Mouse (Mus musculus) stomach, embryonic 15.5 days (tissue): Measurements from ENCODE around the gene Gm43064. TPM values are rescaled to one million over a fixed set of nuclear protein-coding genes. Genes with fewer than 3 reads are reported as not detected.
A peak's percentile ranks its signal among the peaks of the same experiment; 100 is the strongest.
"Not testable (repeated sequence)": the region's sequence is repeated elsewhere in the genome, so short reads cannot be mapped to it uniquely, and the experiment has no call there.

Experiments
- ATAC-seq: fragments of 200-750 bp; cut with Nextera tagmentation; 2 replicates; pipeline ENCODE4 v1.8.0; 2017; ENCODE audit warnings: low read depth, moderate number of reproducible peaks, moderate TSS enrichment; ENCODE audit not compliant: insufficient read depth, low FRiP score
- H3K27ac ChIP-seq: fragments of 300-500 bp; sonication (generic); 2 replicates; pipeline ENCODE4 v1.5.1; 2015; ENCODE audit warnings: mild to moderate bottlenecking, inconsistent platforms
- H3K27me3 ChIP-seq: fragments of 300-500 bp; sonication (generic); replicated peaks from 2 replicates; pipeline ENCODE4 v1.6.1; 2015; ENCODE audit warnings: inconsistent platforms
- H3K36me3 ChIP-seq: fragments of 300-500 bp; sonication (generic); 2 replicates; pipeline ENCODE4 v1.6.1; 2015; ENCODE audit warnings: inconsistent platforms
- H3K4me1 ChIP-seq: fragments of 300-500 bp; sonication (generic); 2 replicates; pipeline ENCODE4 v1.6.1; 2015; ENCODE audit warnings: inconsistent platforms
- H3K4me2 ChIP-seq: fragments of 300-500 bp; sonication (generic); 2 replicates; pipeline ENCODE4 v1.6.1; 2015; ENCODE audit warnings: mild to moderate bottlenecking, inconsistent platforms
- H3K4me3 ChIP-seq: fragments of 300-500 bp; sonication (generic); replicated peaks from 2 replicates; pipeline ENCODE4 v1.5.1; 2015; ENCODE audit warnings: inconsistent platforms
- H3K9ac ChIP-seq: fragments of 300-500 bp; sonication (generic); 2 replicates; pipeline ENCODE4 v1.6.1; 2015; ENCODE audit warnings: inconsistent platforms
- H3K9me3 ChIP-seq: fragments of 300-500 bp; sonication (generic); 2 replicates; pipeline ENCODE4 v1.6.1; 2016; ENCODE audit warnings: inconsistent platforms
- WGBS: fragments of 180-500 bp; shearing (Covaris S2); methylation state at CpG from one replicate; pipeline ENCODE4 v1.1.7; 2015; 5-methylcytosine and 5-hydroxymethylcytosine counted together
- polyA plus RNA-seq: library from polyadenylated mRNA; unstranded; fragments of >200 nt; fragmentation: Nextera tagmentation; extraction: Ambion mirVana; gene quantifications from 2 replicates; pipeline ENCODE4 v1.2.1, GENCODE M21; 2015

The Gm43064 gene
- polyA plus RNA-seq, 1 experiment from 2014 or later: 0.19 TPM

DNA sequence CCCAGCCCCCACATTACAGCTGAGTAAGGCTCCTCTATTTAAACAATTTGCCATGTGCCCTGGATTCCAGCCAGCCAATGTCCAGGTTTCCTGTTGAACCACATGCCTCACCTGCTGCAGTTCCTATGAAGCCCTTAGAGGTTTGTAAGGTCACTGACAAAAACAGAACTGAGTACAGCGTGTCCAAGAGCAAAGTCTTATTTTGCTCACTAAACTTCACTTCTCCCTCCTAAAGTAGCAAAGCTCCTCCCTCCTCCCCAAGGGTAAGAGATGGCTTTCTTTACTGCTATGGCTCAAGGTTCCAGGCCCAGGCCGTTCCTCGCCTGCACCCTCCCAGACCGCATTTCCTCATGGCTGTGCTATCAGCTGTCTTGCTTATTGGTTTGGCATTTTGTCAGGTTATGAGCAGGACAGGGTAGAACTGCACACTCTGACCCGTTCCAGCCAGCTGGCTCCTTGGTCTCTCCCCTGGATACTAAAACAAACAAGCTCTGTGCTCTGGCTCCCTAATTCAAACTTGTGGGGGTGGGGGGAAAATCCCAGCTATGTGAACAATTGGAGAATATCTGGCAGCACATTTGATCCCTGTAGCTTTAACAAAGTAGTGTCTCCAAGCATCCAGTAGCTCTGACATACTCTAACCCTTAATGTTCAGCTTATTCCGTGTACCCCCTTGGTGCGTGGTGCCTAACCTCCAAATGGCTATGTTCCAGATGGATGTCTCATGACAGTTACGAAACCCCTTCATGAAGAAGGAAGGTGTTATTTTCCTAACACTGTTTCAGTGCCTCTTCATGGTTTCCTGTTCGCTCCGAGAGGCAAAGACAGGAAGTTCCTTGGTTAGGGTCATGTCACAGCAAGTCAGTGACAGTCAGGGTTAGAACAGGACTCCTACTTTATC is 7.5 kb upstream of the Gm43064 start:
- H3K27ac ChIP-seq: peak overlapping the region; percentile 81
- 52% methylated on average over 10 of the region's 10 CpGs for WGBS
- peak; percentile 82 for ATAC-seq
- no peaks in the 10 kb centered on the region for H3K9me3 ChIP-seq
- no peaks in the 10 kb centered on the region for H3K27me3 ChIP-seq
- peaks cover 22% of the 10 kb centered on the region for H3K36me3 ChIP-seq
- no peak overlapping the region for H3K4me3 ChIP-seq
- H3K9ac ChIP-seq: no peak overlapping the region
- peak overlapping the region; percentile 10; the same call in 1 of the 2 replicates for H3K4me2 ChIP-seq
- peaks cover 10% of the 10 kb centered on the region; the same call in 1 of the 2 replicates for H3K4me1 ChIP-seq

DNA sequence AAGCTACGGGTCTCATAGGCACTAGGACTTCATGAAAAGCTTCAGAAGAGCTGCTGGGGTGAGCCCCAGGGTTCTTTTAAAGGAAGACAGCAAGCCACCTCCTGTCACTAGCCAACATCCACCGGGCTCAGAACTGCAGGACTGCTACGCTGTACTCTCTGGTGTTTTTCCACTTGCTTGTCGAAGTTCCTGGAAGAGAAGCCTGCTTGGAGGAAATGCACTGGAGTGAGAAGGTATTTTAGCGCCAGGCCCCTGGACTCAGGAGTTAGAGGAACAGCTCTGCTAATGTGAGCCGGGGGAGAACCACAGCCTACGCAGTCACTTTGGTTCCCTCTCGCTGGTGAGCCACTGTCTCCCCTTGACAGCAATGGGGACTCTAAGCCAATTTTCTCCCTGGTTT is 6.5 kb upstream of the Gm43064 start:
- H3K9me3 ChIP-seq: no peaks in the 10 kb centered on the region
- no peak for ATAC-seq
- H3K36me3 ChIP-seq: peaks cover 24% of the 10 kb centered on the region
- no peak overlapping the region for H3K4me2 ChIP-seq
- no peak overlapping the region for H3K4me3 ChIP-seq
- no peak overlapping the region for H3K27ac ChIP-seq
- H3K4me1 ChIP-seq: peaks cover 10% of the 10 kb centered on the region; the same call in 1 of the 2 replicates
- H3K27me3 ChIP-seq: no peaks in the 10 kb centered on the region
- 78% methylated on average over 8 of the region's 8 CpGs for WGBS
- no peak overlapping the region for H3K9ac ChIP-seq

- peaks cover 10% of the 10 kb centered on the region; the same call in 1 of the 2 replicates for H3K4me1 ChIP-seq
- H3K27ac ChIP-seq: no peak overlapping the region
- no peak for ATAC-seq
- H3K36me3 ChIP-seq: peaks cover 24% of the 10 kb centered on the region
- H3K9me3 ChIP-seq: no peaks in the 10 kb centered on the region
- 91% methylated on average over 1 of the region's 1 CpGs for WGBS
- no peak overlapping the region for H3K4me2 ChIP-seq
- no peaks in the 10 kb centered on the region for H3K27me3 ChIP-seq
- no peak overlapping the region for H3K4me3 ChIP-seq
- H3K9ac ChIP-seq: no peak overlapping the region
Observed at GRCm38 (mm10) chr3:103805671-103806070, 3.7 kb upstream of the Gm43064 start.

DNA sequence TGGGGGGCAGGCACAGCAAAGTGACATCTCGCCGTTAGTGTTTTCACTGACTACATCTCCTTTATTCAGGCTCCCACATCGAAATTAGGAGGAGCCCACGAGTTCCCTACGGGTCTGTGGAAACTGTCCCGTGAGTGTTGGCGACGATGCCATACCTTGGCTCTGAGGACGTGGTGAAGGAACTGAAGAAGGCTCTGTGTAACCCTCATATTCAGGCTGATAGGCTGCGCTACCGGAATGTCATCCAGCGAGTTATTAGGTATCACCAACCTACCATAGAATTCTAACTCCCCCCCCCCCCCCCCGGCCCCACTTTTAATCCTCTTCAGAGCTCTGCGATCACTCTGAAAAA is 402 bp downstream of the Gm43064 start:
- peaks cover 11% of the 10 kb centered on the region for H3K36me3 ChIP-seq
- peak overlapping the region; percentile 66 for H3K4me2 ChIP-seq
- no peaks in the 10 kb centered on the region for H3K4me1 ChIP-seq
- peak overlapping the region; percentile 83 for H3K9ac ChIP-seq
- WGBS: 2% methylated on average over 14 of the region's 14 CpGs
- H3K9me3 ChIP-seq: no peaks in the 10 kb centered on the region
- peak overlapping the region; percentile 86 for H3K4me3 ChIP-seq
- peak overlapping the region; percentile 95 for H3K27ac ChIP-seq
- peak; percentile 33; the same call in 1 of the 2 replicates for ATAC-seq
- H3K27me3 ChIP-seq: no peaks in the 10 kb centered on the region

GRCm38 (mm10) chr3:103810967-103811366 is 1.6 kb downstream of the Gm43064 start:
- 83% methylated on average over 6 of the region's 6 CpGs for WGBS
- Histone ChIP-seq H3K27me3 (no peaks in the 10 kb centered on the region), H3K4me2 (no peak overlapping the region), H3K27ac (no peak overlapping the region), H3K4me3 (no peak overlapping the region), H3K36me3 (peaks cover 11% of the 10 kb centered on the region), H3K4me1 (no peaks in the 10 kb centered on the region), H3K9ac (no peak overlapping the region), H3K9me3 (no peaks in the 10 kb centered on the region)
- no peak for ATAC-seq

GRCm38 (mm10) chr3:103827548-103827947 is 18.2 kb downstream of the Gm43064 start:
- H3K27me3 ChIP-seq: no peaks in the 10 kb centered on the region
- no peaks in the 10 kb centered on the region for H3K36me3 ChIP-seq
- no peak for ATAC-seq
- no peak overlapping the region for H3K4me3 ChIP-seq
- H3K27ac ChIP-seq: no peak overlapping the region
- no peaks in the 10 kb centered on the region for H3K4me1 ChIP-seq
- H3K4me2 ChIP-seq: no peak overlapping the region
- no peaks in the 10 kb centered on the region for H3K9me3 ChIP-seq
- no peak overlapping the region for H3K9ac ChIP-seq

GRCm38 (mm10) chr3:103829036-103829435 is 19.7 kb downstream of the Gm43064 start:
- no peak for ATAC-seq
- Histone ChIP-seq H3K27ac (no peak overlapping the region), H3K27me3 (no peaks in the 10 kb centered on the region), H3K36me3 (no peaks in the 10 kb centered on the region), H3K4me2 (no peak overlapping the region), H3K4me1 (no peaks in the 10 kb centered on the region), H3K9me3 (no peaks in the 10 kb centered on the region), H3K4me3 (no peak overlapping the region), H3K9ac (no peak overlapping the region)
- whole genome bisulfite sequencing: 78% methylated on average over 3 of the region's 3 CpGs

DNA sequence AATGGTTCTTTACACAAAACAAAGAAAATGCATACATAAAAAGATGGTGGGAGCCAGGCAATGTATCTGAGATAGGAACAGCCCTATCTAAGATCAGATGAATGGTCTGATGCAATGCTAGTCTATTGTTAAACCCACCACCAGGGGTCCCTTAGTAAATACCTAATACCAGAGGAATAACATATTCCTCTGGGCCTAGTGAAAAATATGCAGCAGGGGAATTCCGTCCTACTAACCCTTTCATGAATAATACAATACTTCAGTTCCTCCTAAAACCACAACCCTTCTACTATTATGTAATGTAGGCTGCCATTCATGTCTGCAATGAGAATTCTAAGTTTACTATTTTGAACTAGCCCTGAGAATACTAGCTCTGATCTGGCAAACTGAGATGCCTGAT is 21.3 kb downstream of the Gm43064 start:
- not testable (repeated sequence) for H3K4me1 ChIP-seq, ATAC-seq, H3K9me3 ChIP-seq, H3K36me3 ChIP-seq, H3K27me3 ChIP-seq, H3K4me2 ChIP-seq, H3K4me3 ChIP-seq, H3K27ac ChIP-seq, H3K9ac ChIP-seq
- 61% methylated on average over 1 of the region's 1 CpGs for WGBS

DNA sequence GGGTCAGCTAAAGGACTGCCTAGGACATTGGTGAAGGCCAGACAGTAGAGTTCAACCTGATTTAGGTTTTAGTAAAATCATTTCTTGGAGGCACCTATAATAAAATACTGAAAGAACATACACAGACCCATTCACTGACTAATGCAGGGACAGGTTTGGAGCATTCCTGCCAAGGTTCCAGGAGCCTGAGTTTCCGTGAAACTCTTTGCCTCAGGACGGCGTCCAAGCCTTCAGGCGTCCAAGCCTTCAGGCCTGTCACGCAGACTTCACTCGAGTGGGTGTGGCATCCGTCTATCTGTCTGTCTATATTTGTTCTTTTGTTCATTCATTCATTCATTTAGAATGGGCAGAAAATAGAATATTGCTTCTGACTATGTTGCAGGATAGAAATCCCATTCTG is 21.8 kb downstream of the Gm43064 start:
- ATAC-seq: no peak
- Histone ChIP-seq H3K4me3 (no peak overlapping the region), H3K4me1 (no peaks in the 10 kb centered on the region), H3K4me2 (no peak overlapping the region), H3K27ac (no peak overlapping the region), H3K9me3 (no peaks in the 10 kb centered on the region), H3K36me3 (no peaks in the 10 kb centered on the region), H3K9ac (no peak overlapping the region), H3K27me3 (no peaks in the 10 kb centered on the region)
- 78% methylated on average over 7 of the region's 7 CpGs for WGBS

GRCm38 (mm10) chr3:103832426-103832825 is 23.1 kb downstream of the Gm43064 start, which contains the start of gene Bcl2l15:
Bcl2l15 (plus strand) TSS chr3:103832601.
- H3K4me2 ChIP-seq: no peak within 1 kb of the TSS
- H3K27me3 ChIP-seq: no peaks in the 10 kb centered on the region
- no peaks in the 10 kb centered on the region for H3K4me1 ChIP-seq
- H3K4me3 ChIP-seq: no peak within 1 kb of the TSS
- ATAC-seq: no peak
- H3K27ac ChIP-seq: no peak within 1 kb of the TSS
- H3K9ac ChIP-seq: no peak within 1 kb of the TSS
- no peaks in the 10 kb centered on the region for H3K36me3 ChIP-seq
- H3K9me3 ChIP-seq: no peaks in the 10 kb centered on the region

DNA sequence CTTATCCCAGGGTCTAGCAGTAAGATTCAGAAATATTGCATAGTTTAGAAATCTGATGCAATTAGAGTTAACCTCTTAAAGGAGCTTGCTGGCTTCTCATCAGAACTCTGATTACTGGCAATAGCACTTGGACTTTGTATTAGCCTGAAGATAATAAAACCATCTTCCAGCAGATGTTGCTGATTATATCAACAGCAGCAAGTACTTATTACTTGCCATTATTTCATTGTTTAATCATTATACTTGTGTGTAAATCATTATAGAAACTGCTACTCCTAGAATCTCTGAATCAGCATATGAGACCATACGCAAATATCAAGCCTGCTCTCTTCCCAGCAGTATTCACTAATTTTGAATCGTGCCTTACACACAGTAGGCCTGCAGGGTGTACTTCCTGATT is 24.6 kb downstream of the Gm43064 start:
- Histone ChIP-seq H3K4me1 (no peaks in the 10 kb centered on the region), H3K9me3 (no peaks in the 10 kb centered on the region), H3K27ac (no peak overlapping the region), H3K4me2 (no peak overlapping the region), H3K36me3 (no peaks in the 10 kb centered on the region), H3K27me3 (no peaks in the 10 kb centered on the region), H3K9ac (no peak overlapping the region), H3K4me3 (no peak overlapping the region)
- WGBS: 84% methylated on average over 2 of the region's 2 CpGs
- ATAC-seq: no peak

DNA sequence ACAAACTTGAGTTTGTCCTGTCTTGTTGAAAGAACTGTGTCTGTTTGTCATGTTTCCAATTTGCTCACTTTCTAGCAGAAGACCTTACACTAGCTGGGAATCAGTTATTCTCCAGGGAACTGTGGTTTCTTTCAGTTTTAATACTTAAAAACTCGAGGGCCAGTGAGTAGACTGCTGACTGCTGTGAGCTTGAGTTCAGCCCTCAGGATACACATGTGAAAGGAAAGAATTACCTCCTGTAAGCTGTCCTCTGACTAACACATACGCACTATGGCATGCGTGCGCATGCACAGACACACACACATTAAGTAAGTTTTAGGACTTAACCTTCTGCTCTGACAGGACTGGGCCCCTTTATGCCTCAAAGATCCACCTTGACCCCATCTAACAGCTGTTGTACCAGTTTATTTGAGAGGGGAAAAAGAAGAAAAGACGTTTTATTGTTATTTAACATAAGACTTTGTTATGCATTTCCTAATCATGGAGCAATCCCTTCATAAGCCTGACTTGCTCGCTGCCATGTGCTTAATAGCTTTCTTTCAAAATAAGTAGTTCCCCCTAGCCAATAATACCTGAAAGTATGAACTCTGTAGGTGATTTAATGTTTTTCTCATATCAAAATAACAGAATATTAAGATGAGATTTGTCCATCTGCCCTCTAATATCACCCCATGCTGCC is 26.0 kb downstream of the Gm43064 start:
- H3K27me3 ChIP-seq: no peaks in the 10 kb centered on the region
- H3K9me3 ChIP-seq: no peaks in the 10 kb centered on the region
- ATAC-seq: no peak
- no peak overlapping the region for H3K9ac ChIP-seq
- H3K4me2 ChIP-seq: no peak overlapping the region
- H3K27ac ChIP-seq: no peak overlapping the region
- H3K4me3 ChIP-seq: no peak overlapping the region
- no peaks in the 10 kb centered on the region for H3K4me1 ChIP-seq
- H3K36me3 ChIP-seq: no peaks in the 10 kb centered on the region
- WGBS: 71% methylated on average over 6 of the region's 6 CpGs
